Mouse (Mus musculus): Measurements from ENCODE around the gene Bcar3. TPM values are rescaled to one million over a fixed set of nuclear protein-coding genes. Genes with fewer than 3 reads are reported as not detected.

Gene Bcar3
- 8.2 TPM for total RNA-seq (2023)

DNA sequence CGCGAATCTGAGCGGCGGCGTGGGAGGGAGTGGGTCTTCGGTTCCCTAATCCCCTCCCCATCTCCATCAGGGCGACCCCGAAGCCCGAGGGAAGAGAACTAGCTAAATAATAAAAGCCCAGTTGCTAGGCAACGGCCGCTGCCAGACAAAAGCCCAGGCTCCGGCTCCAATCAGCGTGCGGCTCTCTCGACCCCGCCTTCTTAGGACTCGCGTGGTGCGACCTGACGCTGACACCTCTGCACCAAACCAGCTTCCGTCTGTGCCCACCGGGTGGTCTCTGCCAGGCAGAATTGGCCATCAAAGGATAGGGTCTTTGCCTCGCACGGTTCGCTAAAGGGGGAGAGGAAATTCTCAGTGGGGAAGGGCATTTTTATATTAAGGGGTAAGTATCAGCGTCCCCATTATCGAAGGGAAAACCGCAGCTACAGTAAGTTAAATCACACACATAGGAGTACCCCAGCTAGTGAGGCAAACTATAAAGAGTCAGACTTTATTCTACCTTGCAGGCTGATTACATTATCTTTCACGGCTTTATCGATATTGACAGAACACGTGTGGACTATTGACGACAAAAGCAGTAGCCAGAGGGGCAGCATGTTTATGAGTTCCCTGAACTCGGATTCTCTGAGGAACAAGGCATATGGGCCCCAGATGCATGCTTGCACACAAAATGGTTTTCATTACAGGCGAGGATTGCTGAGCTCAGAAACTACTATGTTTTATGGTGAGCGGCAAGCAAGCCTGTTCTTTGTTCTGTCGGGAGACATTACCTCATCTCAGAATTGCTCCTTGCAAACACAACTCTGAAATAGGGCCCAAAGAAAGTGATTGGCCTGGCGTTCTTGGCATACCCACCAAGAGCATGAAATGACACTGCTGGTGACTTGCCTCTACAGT, at the start of gene Bcar3:
Bcar3 (plus strand) TSS at position 183 of the 897 bp plus-strand sequence.

DNA sequence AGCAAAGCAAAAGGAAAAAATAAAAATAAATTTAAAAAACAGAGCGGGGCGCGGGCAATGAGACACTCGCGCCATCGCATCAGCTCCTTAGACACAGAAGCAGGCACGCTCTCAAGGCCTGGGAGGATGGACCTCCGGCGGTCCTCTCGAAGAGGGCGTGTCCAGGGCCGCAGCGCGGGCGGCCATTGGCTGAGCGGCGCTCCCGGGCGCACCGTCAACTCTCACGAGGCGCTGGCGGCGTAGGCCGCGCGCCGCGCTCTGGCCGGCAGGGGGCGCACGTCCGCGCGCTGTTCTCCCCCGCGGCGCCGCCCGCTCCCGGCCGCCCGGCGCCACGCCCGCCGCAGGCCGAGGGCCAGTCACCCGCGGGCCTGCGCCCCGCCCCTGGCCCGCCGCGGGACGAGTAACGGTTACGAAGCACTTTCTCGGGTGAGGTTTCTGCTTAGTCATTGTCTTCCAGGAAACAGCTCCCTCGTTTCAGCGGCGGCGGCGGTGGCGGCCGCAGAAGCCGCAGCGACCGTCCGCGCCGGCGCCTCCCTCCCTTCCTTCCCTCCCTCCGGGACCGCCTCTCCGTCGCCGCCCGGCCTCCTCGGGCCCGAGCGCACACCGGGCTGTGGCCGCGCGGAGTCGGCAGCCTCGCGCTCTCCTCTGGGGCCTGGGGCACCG, 48.6 kb upstream of the Bcar3 start, which contains the start of gene Gclm:
Gclm (plus strand) TSS at position 343 of the 663 bp plus-strand sequence.

DNA sequence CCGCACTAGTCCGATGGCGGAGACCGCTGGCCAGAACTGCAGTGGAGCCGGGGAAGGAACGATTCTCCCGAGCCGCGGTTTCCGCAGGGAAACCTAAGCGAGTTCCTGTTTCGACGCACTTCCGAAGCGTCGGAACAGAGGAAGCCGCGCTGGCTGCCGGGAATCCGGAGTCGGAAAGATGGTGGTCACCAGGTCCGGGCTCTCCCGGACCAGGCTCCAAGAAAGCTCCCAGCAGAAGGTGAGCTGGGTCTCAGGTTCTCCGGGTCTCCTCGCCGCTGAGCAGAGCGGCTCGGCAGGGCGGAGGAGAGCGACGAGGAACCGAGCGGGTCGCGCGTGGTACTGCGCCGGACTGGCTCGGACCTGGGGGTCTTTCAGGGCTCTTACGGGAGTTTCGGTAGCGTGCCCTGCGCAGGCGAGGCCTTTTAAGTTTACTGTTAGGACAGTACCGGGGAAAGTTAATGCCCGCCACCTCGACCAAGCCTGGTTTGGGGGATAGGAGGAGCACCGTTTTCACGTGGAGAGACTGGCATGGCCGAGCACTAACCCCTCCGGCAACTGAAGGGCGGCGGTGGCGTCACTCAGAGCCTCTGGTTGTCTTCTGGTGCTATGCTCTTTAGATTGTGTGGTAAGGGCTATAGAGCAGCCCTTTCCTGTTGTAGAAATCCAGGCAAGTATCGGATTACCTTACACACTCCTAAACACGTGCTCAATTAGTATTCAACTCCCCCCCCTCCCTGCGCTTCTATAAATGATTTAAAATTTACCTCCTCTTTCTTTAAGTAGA, 19.5 kb upstream of the Bcar3 start, which contains the start of gene Dnttip2:
Dnttip2 (plus strand) TSS at position 148 of the 784 bp plus-strand sequence.

Other genes with a start within 250 kb of the Bcar3 start
- gene Abca4, start 249.7 kb upstream of the Bcar3 start, total RNA-seq (2023): 0.44 TPM
- 25.5 TPM for gene Gclm, start 48.6 kb upstream of the Bcar3 start, total RNA-seq (2023)
- 93.8 TPM for gene Dnttip2, start 19.7 kb upstream of the Bcar3 start, total RNA-seq (2023)